Mouse (Mus musculus) brain, embryonic 18.5 days (tissue): ENCODE measurements around the gene Abcg5.

Experiments used
- DNase-seq: peaks from one replicate; pipeline ENCODE4 v3.0.0-alpha.2; 2012; ENCODE audit warnings: low read depth, low spot score

The Abcg5 gene

GRCm38 (mm10) chr17:84611500-84611899 is 71.3 kb downstream of the Abcg5 start:
- DNase-seq: no peak

DNA sequence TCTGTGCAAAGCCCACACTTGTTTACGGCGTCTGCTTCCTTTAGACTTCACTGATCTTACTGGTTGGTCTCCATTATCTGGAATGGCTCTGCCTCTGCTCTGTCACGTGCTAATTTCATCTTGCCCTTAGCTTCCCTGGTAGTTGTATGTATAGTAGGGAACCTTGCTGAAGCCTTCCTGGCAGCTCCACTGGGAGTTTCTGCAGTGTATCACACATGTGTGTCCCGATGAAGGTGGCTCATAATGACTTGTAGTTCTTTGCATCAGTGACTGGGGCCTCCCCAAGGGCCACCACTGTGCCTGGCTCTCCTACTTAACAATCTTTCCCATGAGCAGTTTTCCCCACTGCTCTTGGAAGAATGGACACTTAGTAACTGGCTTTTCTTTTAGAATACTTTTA is 74.2 kb downstream of the Abcg5 start:
- no peak for DNase-seq
